Mouse (Mus musculus): ENCODE results near the gene Corin. TPM values are rescaled to one million over a fixed set of nuclear protein-coding genes. Genes with fewer than 3 reads are reported as not detected.

The Corin gene
- polyA plus RNA-seq, 1 experiment: 2.3 TPM

DNA sequence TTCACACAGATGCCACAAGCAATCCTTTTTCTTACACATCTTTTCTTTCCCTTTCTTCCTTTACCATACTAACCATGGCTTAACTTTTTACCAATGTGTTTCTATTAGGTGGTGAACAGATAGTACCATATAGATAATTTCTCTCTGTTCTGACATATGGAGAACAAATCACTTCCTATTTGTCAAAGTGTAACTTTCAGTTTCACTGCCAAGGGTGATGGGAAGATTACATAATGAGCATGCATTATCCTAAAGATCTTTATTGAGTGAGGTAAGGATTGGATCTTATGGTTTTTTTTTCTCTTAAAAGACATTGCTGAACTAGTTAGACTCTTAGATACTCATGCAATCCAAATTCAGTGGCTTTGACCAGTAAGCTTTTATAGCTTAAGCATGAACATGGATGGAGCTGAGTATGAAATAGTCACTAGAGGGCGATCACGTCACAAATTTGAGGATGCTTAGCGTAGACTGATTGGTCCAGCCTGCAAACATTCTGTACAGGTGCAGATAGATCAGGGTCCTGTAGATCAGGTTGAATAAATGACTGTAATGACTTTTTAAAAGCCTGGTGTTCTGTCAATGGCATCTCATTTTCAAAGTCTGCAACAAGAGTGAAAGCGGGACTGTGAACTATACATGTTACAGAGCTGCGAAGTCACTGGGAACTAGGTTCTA lies 154.1 kb downstream of the Corin start:
- TF ChIP-seq CTCF (IDR thresholded peaks at IDR 0.05; ENCODE audit: borderline replicate concordance, insufficient read depth, low read depth, low read length) (peak; percentile 55; the same call in 1 of the 2 replicates), POLR2A (IDR thresholded peaks at IDR 0.05; ENCODE audit: borderline replicate concordance, insufficient read depth, low read length) (no peak)
- no peaks in the 10 kb centered on the region for H3K27me3 ChIP-seq (ENCODE audit: control insufficient read depth, insufficient read depth, low read length)
- 35% methylated on average over 5 of the region's 5 CpGs for WGBS
- H3K4me1 ChIP-seq (ENCODE audit: control insufficient read depth, insufficient read depth, low read length): no peaks in the 10 kb centered on the region; the same call in 1 of the 2 replicates
- no peak overlapping the region for H3K4me3 ChIP-seq (replicated peaks; ENCODE audit: insufficient read depth, low read depth, low read length)
- DNase-seq: peak; percentile 16 to 23
- H3K27ac ChIP-seq (ENCODE audit: insufficient read depth, low read length): no peak overlapping the region

GRCm38 (mm10) chr5:72348591-72348990 lies 155.7 kb downstream of the Corin start:
- Histone ChIP-seq H3K27me3 (ENCODE audit: control insufficient read depth, insufficient read depth, low read length) (no peaks in the 10 kb centered on the region), H3K27ac (ENCODE audit: insufficient read depth, low read length) (no peak overlapping the region), H3K4me1 (ENCODE audit: control insufficient read depth, insufficient read depth, low read length) (no peaks in the 10 kb centered on the region), H3K4me3 (replicated peaks; ENCODE audit: insufficient read depth, low read depth, low read length) (no peak overlapping the region)
- TF ChIP-seq POLR2A (IDR thresholded peaks at IDR 0.05; ENCODE audit: borderline replicate concordance, insufficient read depth, low read length) (no peak), CTCF (IDR thresholded peaks at IDR 0.05; ENCODE audit: borderline replicate concordance, insufficient read depth, low read depth, low read length) (no peak)
- 64% methylated on average over 2 of the region's 2 CpGs for WGBS
- no peak for DNase-seq

- H3K4me1 ChIP-seq (ENCODE audit: control insufficient read depth, insufficient read depth, low read length): no peaks in the 10 kb centered on the region
- H3K27me3 ChIP-seq (ENCODE audit: control insufficient read depth, insufficient read depth, low read length): no peaks in the 10 kb centered on the region
- no peak overlapping the region for H3K27ac ChIP-seq (ENCODE audit: insufficient read depth, low read length)
- no peak for DNase-seq
- H3K4me3 ChIP-seq (replicated peaks; ENCODE audit: insufficient read depth, low read depth, low read length): no peak overlapping the region
- 82% methylated on average over 5 of the region's 5 CpGs for WGBS
- TF ChIP-seq POLR2A (IDR thresholded peaks at IDR 0.05; ENCODE audit: borderline replicate concordance, insufficient read depth, low read length) (no peak), CTCF (IDR thresholded peaks at IDR 0.05; ENCODE audit: borderline replicate concordance, insufficient read depth, low read depth, low read length) (no peak)
Measured at GRCm38 (mm10) chr5:72335873-72336272, 168.4 kb downstream of the Corin start.

DNA sequence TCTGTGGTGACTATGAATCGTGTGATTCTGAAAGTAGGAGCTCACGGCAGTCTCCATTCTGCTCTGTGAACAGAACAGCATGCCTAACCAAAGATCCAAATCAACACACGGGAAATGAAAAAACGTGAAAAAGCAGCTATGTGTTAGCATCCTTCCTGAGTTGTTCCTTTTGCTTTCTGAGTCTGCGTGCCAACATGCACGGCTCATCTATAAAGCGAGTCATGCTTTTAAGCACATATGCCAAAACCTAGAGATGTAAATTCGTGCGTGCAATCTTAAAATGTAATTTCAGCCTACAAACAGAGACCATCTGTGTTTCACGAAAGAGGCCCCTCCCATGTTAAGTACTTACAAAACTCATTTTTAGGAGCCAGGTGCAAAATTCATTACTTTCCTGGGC lies 171.4 kb downstream of the Corin start:
- Histone ChIP-seq H3K4me1 (ENCODE audit: control insufficient read depth, insufficient read depth, low read length) (no peaks in the 10 kb centered on the region), H3K27ac (ENCODE audit: insufficient read depth, low read length) (no peak overlapping the region), H3K4me3 (replicated peaks; ENCODE audit: insufficient read depth, low read depth, low read length) (no peak overlapping the region), H3K27me3 (ENCODE audit: control insufficient read depth, insufficient read depth, low read length) (no peaks in the 10 kb centered on the region)
- DNase-seq: no peak
- 80% methylated on average over 10 of the region's 10 CpGs for WGBS
- TF ChIP-seq CTCF (IDR thresholded peaks at IDR 0.05; ENCODE audit: borderline replicate concordance, insufficient read depth, low read depth, low read length) (no peak), POLR2A (IDR thresholded peaks at IDR 0.05; ENCODE audit: borderline replicate concordance, insufficient read depth, low read length) (no peak)

DNA sequence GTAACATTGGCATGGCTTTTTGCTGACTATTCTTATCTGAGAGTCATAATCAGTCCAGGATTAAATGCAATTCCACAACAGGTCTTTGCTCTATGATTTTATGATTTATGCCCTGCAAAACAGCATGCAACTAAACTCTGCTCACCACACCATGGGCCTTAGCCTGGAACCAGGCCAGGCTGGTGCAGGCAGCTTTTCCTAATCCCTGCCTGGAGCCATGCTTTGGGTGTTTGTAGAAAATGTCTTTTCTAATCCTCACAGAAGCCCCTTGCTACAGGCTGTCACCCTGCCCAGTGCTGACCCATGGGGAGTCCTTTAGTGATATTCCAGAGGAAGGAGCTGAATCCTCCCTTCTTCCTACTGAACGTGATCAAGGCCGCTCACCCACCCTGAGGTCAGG lies 173.1 kb downstream of the Corin start:
- WGBS: 88% methylated on average over 2 of the region's 2 CpGs

GRCm38 (mm10) chr5:72330648-72331047 lies 173.6 kb downstream of the Corin start:
- Histone ChIP-seq H3K27me3 (ENCODE audit: control insufficient read depth, insufficient read depth, low read length) (no peaks in the 10 kb centered on the region), H3K27ac (ENCODE audit: insufficient read depth, low read length) (no peak overlapping the region), H3K4me3 (replicated peaks; ENCODE audit: insufficient read depth, low read depth, low read length) (no peak overlapping the region), H3K4me1 (ENCODE audit: control insufficient read depth, insufficient read depth, low read length) (no peaks in the 10 kb centered on the region)
- DNase-seq: no peak
- TF ChIP-seq CTCF (IDR thresholded peaks at IDR 0.05; ENCODE audit: borderline replicate concordance, insufficient read depth, low read depth, low read length): no peak
- TF ChIP-seq POLR2A (IDR thresholded peaks at IDR 0.05; ENCODE audit: borderline replicate concordance, insufficient read depth, low read length): no peak
- 48% methylated on average over 11 of the region's 11 CpGs for WGBS

More for the DNA sequence above, 173.1 kb downstream of the Corin start:
- Histone ChIP-seq H3K27ac (ENCODE audit: insufficient read depth, low read length) (no peak overlapping the region), H3K4me3 (replicated peaks; ENCODE audit: insufficient read depth, low read depth, low read length) (no peak overlapping the region), H3K27me3 (ENCODE audit: control insufficient read depth, insufficient read depth, low read length) (no peaks in the 10 kb centered on the region), H3K4me1 (ENCODE audit: control insufficient read depth, insufficient read depth, low read length) (no peaks in the 10 kb centered on the region)
- DNase-seq: no peak
- TF ChIP-seq POLR2A (IDR thresholded peaks at IDR 0.05; ENCODE audit: borderline replicate concordance, insufficient read depth, low read length): no peak
- no peak for TF ChIP-seq CTCF (IDR thresholded peaks at IDR 0.05; ENCODE audit: borderline replicate concordance, insufficient read depth, low read depth, low read length)

- Histone ChIP-seq H3K27me3 (ENCODE audit: control insufficient read depth, insufficient read depth, low read length) (no peaks in the 10 kb centered on the region), H3K4me3 (replicated peaks; ENCODE audit: insufficient read depth, low read depth, low read length) (no peak overlapping the region), H3K4me1 (ENCODE audit: control insufficient read depth, insufficient read depth, low read length) (no peaks in the 10 kb centered on the region), H3K27ac (ENCODE audit: insufficient read depth, low read length) (no peak overlapping the region)
- DNase-seq: no peak
- TF ChIP-seq POLR2A (IDR thresholded peaks at IDR 0.05; ENCODE audit: borderline replicate concordance, insufficient read depth, low read length) (no peak), CTCF (IDR thresholded peaks at IDR 0.05; ENCODE audit: borderline replicate concordance, insufficient read depth, low read depth, low read length) (no peak)
- WGBS: 76% methylated on average over 8 of the region's 8 CpGs
Measured at GRCm38 (mm10) chr5:72329453-72329852, 174.8 kb downstream of the Corin start.

GRCm38 (mm10) chr5:72315282-72315681 lies 189.0 kb downstream of the Corin start:
- 81% methylated on average over 4 of the region's 4 CpGs for WGBS
- no peak overlapping the region for H3K27ac ChIP-seq (ENCODE audit: insufficient read depth, low read length)
- H3K4me1 ChIP-seq (ENCODE audit: control insufficient read depth, insufficient read depth, low read length): no peaks in the 10 kb centered on the region
- TF ChIP-seq POLR2A (IDR thresholded peaks at IDR 0.05; ENCODE audit: borderline replicate concordance, insufficient read depth, low read length) (no peak), CTCF (IDR thresholded peaks at IDR 0.05; ENCODE audit: borderline replicate concordance, insufficient read depth, low read depth, low read length) (no peak)
- no peaks in the 10 kb centered on the region for H3K27me3 ChIP-seq (ENCODE audit: control insufficient read depth, insufficient read depth, low read length)
- no peak overlapping the region for H3K4me3 ChIP-seq (replicated peaks; ENCODE audit: insufficient read depth, low read depth, low read length)
- no peak for DNase-seq

All from cerebellum, adult 2 months (tissue).